Mouse (Mus musculus): Measurements from ENCODE around the gene Mthfd2. TPM values are rescaled to one million over a fixed set of nuclear protein-coding genes. Genes with fewer than 3 reads are reported as not detected.

The Mthfd2 gene
- 34.6 and 40.8 TPM in 2 replicates for polyA plus RNA-seq (2014; fragmentation: Nextera tagmentation; extraction: Ambion mirVana)

GRCm38 (mm10) chr6:83325525-83326393 is at the start of gene Mthfd2, which contains the start of gene Mob1a:
Gene Mthfd2 (minus strand): TSS chr6:83325908.
Gene Mob1a (plus strand): TSS chr6:83326016.
- Histone ChIP-seq H3K4me2 (ENCODE audit: low read depth, low read length) (peak within 1 kb of the TSS; percentile 73), H3K27me3 (replicated peaks; ENCODE audit: control insufficient read depth, insufficient read depth, low read length) (no peaks in the 10 kb centered on the region), H3K4me3 (ENCODE audit: low read depth, low read length) (peak within 1 kb of the TSS; percentile 77), H3K4me1 (ENCODE audit: control insufficient read depth, insufficient read depth, low read length) (peaks cover 10% of the 10 kb centered on the region), H3K9me3 (ENCODE audit: control insufficient read depth, low read length) (no peaks in the 10 kb centered on the region), H3K27ac (replicated peaks; ENCODE audit: low read depth, low read length) (peak within 1 kb of the TSS; percentile 90), H3K9ac (ENCODE audit: low read depth, low read length) (peak within 1 kb of the TSS; percentile 89), H3K36me3 (ENCODE audit: control insufficient read depth, insufficient read depth, low read length) (peaks cover 18% of the 10 kb centered on the region)
- ATAC-seq (ENCODE audit: low read depth) (peak; percentile 99), DNase-seq (ENCODE audit: low spot score) (peak; percentile 98)
- WGBS = 1% methylated on average over 34 of the region's 65 CpGs

- no peak overlapping the region for H3K27ac ChIP-seq (replicated peaks; ENCODE audit: low read depth, low read length)
- H3K36me3 ChIP-seq (ENCODE audit: control insufficient read depth, insufficient read depth, low read length) = peaks cover 99% of the 10 kb centered on the region
- DNase-seq (ENCODE audit: low spot score) (no peak), ATAC-seq (ENCODE audit: low read depth) (no peak)
- H3K4me3 ChIP-seq (ENCODE audit: low read depth, low read length) = no peak overlapping the region
- H3K9me3 ChIP-seq (ENCODE audit: control insufficient read depth, low read length) = no peaks in the 10 kb centered on the region
- WGBS = 88% methylated on average over 9 of the region's 9 CpGs
- no peaks in the 10 kb centered on the region for H3K4me1 ChIP-seq (ENCODE audit: control insufficient read depth, insufficient read depth, low read length)
- no peaks in the 10 kb centered on the region for H3K27me3 ChIP-seq (replicated peaks; ENCODE audit: control insufficient read depth, insufficient read depth, low read length)
- no peak overlapping the region for H3K4me2 ChIP-seq (ENCODE audit: low read depth, low read length)
- H3K9ac ChIP-seq (ENCODE audit: low read depth, low read length) = no peak overlapping the region
These were observed 48.1 kb upstream of the Mthfd2 start for GRCm38 (mm10) chr6:83373704-83374300.

- WGBS = 90% methylated on average over 3 of the region's 3 CpGs
These were observed 45.6 kb upstream of the Mthfd2 start for GRCm38 (mm10) chr6:83371350-83371749.

GRCm38 (mm10) chr6:83370316-83370965 is 44.7 kb upstream of the Mthfd2 start:
- 90% methylated on average over 21 of the region's 21 CpGs for WGBS
- Histone ChIP-seq H3K4me3 (ENCODE audit: low read depth, low read length) (no peak overlapping the region), H3K36me3 (ENCODE audit: control insufficient read depth, insufficient read depth, low read length) (peaks cover 96% of the 10 kb centered on the region), H3K27ac (replicated peaks; ENCODE audit: low read depth, low read length) (no peak overlapping the region), H3K9me3 (ENCODE audit: control insufficient read depth, low read length) (no peaks in the 10 kb centered on the region), H3K4me1 (ENCODE audit: control insufficient read depth, insufficient read depth, low read length) (no peaks in the 10 kb centered on the region), H3K9ac (ENCODE audit: low read depth, low read length) (no peak overlapping the region), H3K4me2 (ENCODE audit: low read depth, low read length) (no peak overlapping the region), H3K27me3 (replicated peaks; ENCODE audit: control insufficient read depth, insufficient read depth, low read length) (no peaks in the 10 kb centered on the region)
- no peak for ATAC-seq (ENCODE audit: low read depth)
- no peak for DNase-seq (ENCODE audit: low spot score)

More at GRCm38 (mm10) chr6:83371350-83371749, 45.6 kb upstream of the Mthfd2 start:
- H3K27ac ChIP-seq (replicated peaks; ENCODE audit: low read depth, low read length) = no peak overlapping the region
- H3K4me1 ChIP-seq (ENCODE audit: control insufficient read depth, insufficient read depth, low read length) = no peaks in the 10 kb centered on the region
- no peak overlapping the region for H3K4me2 ChIP-seq (ENCODE audit: low read depth, low read length)
- H3K9ac ChIP-seq (ENCODE audit: low read depth, low read length) = no peak overlapping the region
- ATAC-seq (ENCODE audit: low read depth) (no peak), DNase-seq (ENCODE audit: low spot score) (no peak)
- no peaks in the 10 kb centered on the region for H3K27me3 ChIP-seq (replicated peaks; ENCODE audit: control insufficient read depth, insufficient read depth, low read length)
- peaks cover 98% of the 10 kb centered on the region for H3K36me3 ChIP-seq (ENCODE audit: control insufficient read depth, insufficient read depth, low read length)
- H3K4me3 ChIP-seq (ENCODE audit: low read depth, low read length) = no peak overlapping the region
- H3K9me3 ChIP-seq (ENCODE audit: control insufficient read depth, low read length) = no peaks in the 10 kb centered on the region

- WGBS = 89% methylated on average over 12 of the region's 12 CpGs
- H3K9me3 ChIP-seq (ENCODE audit: control insufficient read depth, low read length) = no peaks in the 10 kb centered on the region
- H3K27ac ChIP-seq (replicated peaks; ENCODE audit: low read depth, low read length) = no peak overlapping the region
- no peak overlapping the region for H3K4me2 ChIP-seq (ENCODE audit: low read depth, low read length)
- H3K4me3 ChIP-seq (ENCODE audit: low read depth, low read length) = no peak overlapping the region
- no peaks in the 10 kb centered on the region for H3K4me1 ChIP-seq (ENCODE audit: control insufficient read depth, insufficient read depth, low read length)
- no peak for ATAC-seq (ENCODE audit: low read depth)
- DNase-seq (ENCODE audit: low spot score) = no peak
- H3K27me3 ChIP-seq (replicated peaks; ENCODE audit: control insufficient read depth, insufficient read depth, low read length) = no peaks in the 10 kb centered on the region
- H3K9ac ChIP-seq (ENCODE audit: low read depth, low read length) = no peak overlapping the region
- H3K36me3 ChIP-seq (ENCODE audit: control insufficient read depth, insufficient read depth, low read length) = peaks cover 73% of the 10 kb centered on the region
These were observed 37.4 kb upstream of the Mthfd2 start for GRCm38 (mm10) chr6:83363075-83363474.

GRCm38 (mm10) chr6:83361523-83362248 is 36.0 kb upstream of the Mthfd2 start:
- no peak overlapping the region for H3K4me3 ChIP-seq (ENCODE audit: low read depth, low read length)
- H3K36me3 ChIP-seq (ENCODE audit: control insufficient read depth, insufficient read depth, low read length) = peaks cover 66% of the 10 kb centered on the region
- no peak overlapping the region for H3K27ac ChIP-seq (replicated peaks; ENCODE audit: low read depth, low read length)
- ATAC-seq (ENCODE audit: low read depth) = no peak
- no peaks in the 10 kb centered on the region for H3K4me1 ChIP-seq (ENCODE audit: control insufficient read depth, insufficient read depth, low read length)
- H3K4me2 ChIP-seq (ENCODE audit: low read depth, low read length) = no peak overlapping the region
- no peaks in the 10 kb centered on the region for H3K27me3 ChIP-seq (replicated peaks; ENCODE audit: control insufficient read depth, insufficient read depth, low read length)
- no peak for DNase-seq (ENCODE audit: low spot score)
- no peaks in the 10 kb centered on the region for H3K9me3 ChIP-seq (ENCODE audit: control insufficient read depth, low read length)
- whole genome bisulfite sequencing = 69% methylated on average over 11 of the region's 11 CpGs
- no peak overlapping the region for H3K9ac ChIP-seq (ENCODE audit: low read depth, low read length)

GRCm38 (mm10) chr6:83357436-83357835 is 31.7 kb upstream of the Mthfd2 start:
- WGBS = 95% methylated on average over 10 of the region's 10 CpGs
- no peak for ATAC-seq (ENCODE audit: low read depth)
- Histone ChIP-seq H3K4me1 (ENCODE audit: control insufficient read depth, insufficient read depth, low read length) (no peaks in the 10 kb centered on the region), H3K4me2 (ENCODE audit: low read depth, low read length) (no peak overlapping the region), H3K9ac (ENCODE audit: low read depth, low read length) (no peak overlapping the region), H3K27me3 (replicated peaks; ENCODE audit: control insufficient read depth, insufficient read depth, low read length) (no peaks in the 10 kb centered on the region), H3K4me3 (ENCODE audit: low read depth, low read length) (no peak overlapping the region), H3K36me3 (ENCODE audit: control insufficient read depth, insufficient read depth, low read length) (peaks cover 67% of the 10 kb centered on the region), H3K9me3 (ENCODE audit: control insufficient read depth, low read length) (no peaks in the 10 kb centered on the region), H3K27ac (replicated peaks; ENCODE audit: low read depth, low read length) (no peak overlapping the region)
- no peak for DNase-seq (ENCODE audit: low spot score)

GRCm38 (mm10) chr6:83356569-83357138 is 30.9 kb upstream of the Mthfd2 start:
- Histone ChIP-seq H3K27me3 (replicated peaks; ENCODE audit: control insufficient read depth, insufficient read depth, low read length) (no peaks in the 10 kb centered on the region), H3K36me3 (ENCODE audit: control insufficient read depth, insufficient read depth, low read length) (peaks cover 67% of the 10 kb centered on the region), H3K4me2 (ENCODE audit: low read depth, low read length) (no peak overlapping the region), H3K9me3 (ENCODE audit: control insufficient read depth, low read length) (no peaks in the 10 kb centered on the region), H3K4me3 (ENCODE audit: low read depth, low read length) (no peak overlapping the region), H3K4me1 (ENCODE audit: control insufficient read depth, insufficient read depth, low read length) (no peaks in the 10 kb centered on the region), H3K27ac (replicated peaks; ENCODE audit: low read depth, low read length) (no peak overlapping the region), H3K9ac (ENCODE audit: low read depth, low read length) (no peak overlapping the region)
- ATAC-seq (ENCODE audit: low read depth) (peak; percentile 51; the same call in 1 of the 2 replicates), DNase-seq (ENCODE audit: low spot score) (peak; percentile 85)
- WGBS = 26% methylated on average over 7 of the region's 7 CpGs

Measured in embryonic facial prominence, embryonic 14.5 days (tissue).